Mouse (Mus musculus): ENCODE data around the gene Pacsin3.

DNA sequence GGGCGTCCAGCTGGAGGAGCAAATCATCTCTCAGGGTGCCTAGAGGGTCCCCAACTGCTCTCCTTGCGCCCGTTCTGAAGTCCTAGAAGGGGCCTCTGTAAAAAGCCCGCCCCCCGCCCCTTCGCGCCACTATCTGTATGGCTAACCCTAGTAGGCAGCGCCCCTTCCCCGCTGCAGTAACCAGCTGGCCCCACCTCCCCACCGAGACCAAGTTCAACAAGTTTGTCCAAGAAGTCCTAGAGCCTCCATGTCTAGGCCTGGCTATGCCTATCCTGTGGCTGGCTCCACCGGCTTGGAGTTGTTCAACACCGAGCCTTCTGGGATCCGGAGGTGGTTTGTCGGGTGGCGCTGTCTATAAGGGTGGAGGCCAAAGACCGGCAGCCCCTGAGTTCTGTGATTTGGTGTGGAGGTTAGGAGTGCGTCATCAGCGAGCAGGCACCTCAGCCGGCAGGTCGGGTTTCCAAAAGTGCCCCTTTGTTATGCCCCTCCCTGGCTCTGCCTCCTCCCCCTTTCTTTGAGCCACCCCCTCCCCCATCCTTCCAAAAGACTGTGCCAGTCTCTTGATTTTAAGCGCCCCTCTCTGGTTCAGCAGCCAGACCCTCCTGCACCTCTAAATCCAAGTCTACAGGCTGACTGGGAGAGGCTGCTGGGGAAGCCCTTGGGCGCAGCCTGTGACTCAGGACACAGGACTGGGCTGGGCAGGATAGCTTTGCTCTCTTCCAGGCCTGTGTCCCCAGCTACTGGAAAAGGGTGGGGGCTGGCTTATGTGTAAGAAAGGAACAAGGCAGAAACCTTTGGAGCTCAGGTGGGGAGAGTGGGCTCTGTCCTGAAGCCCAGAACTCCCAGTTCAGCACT, 1.6 kb downstream of the Pacsin3 start:
- TF ChIP-seq CTCF (IDR thresholded peaks at IDR 0.05; ENCODE audit: borderline replicate concordance, control insufficient read depth, extremely low read depth, insufficient read depth, low read length, poor library complexity) (no peak), POLR2A (IDR thresholded peaks at IDR 0.05; ENCODE audit: control insufficient read depth, extremely low read depth, insufficient read depth, low read length, poor library complexity) (no peak)
